Mouse (Mus musculus) liver, embryonic 15.5 days (tissue): Measurements from ENCODE around the gene 1700113H08Rik. TPM values are rescaled to one million over a fixed set of nuclear protein-coding genes. Genes with fewer than 3 reads are reported as not detected.

Experiments used
- ATAC-seq: fragments of 200-750 bp; cut with Nextera tagmentation; 2 replicates; pipeline ENCODE4 v1.8.0; 2017; ENCODE audit warnings: moderate number of reproducible peaks, mild to moderate bottlenecking, moderate library complexity; ENCODE audit not compliant: insufficient read depth
- H3K27ac ChIP-seq: fragments of 300-500 bp; sonication (generic); replicated peaks from 2 replicates; pipeline ENCODE4 v1.5.1; 2015; ENCODE audit warnings: mild to moderate bottlenecking, inconsistent platforms
- H3K27me3 ChIP-seq: fragments of 300-500 bp; sonication (generic); 2 replicates; pipeline ENCODE4 v1.6.1; 2015; ENCODE audit warnings: mild to moderate bottlenecking, inconsistent platforms
- H3K36me3 ChIP-seq: fragments of 300-500 bp; sonication (generic); replicated peaks from 2 replicates; pipeline ENCODE4 v1.6.1; 2015; ENCODE audit warnings: moderate library complexity, mild to moderate bottlenecking, inconsistent platforms
- H3K4me1 ChIP-seq: fragments of 300-500 bp; sonication (generic); replicated peaks from 2 replicates; pipeline ENCODE4 v1.6.1; 2015; ENCODE audit warnings: inconsistent platforms
- H3K4me2 ChIP-seq: fragments of 300-500 bp; sonication (generic); 2 replicates; pipeline ENCODE4 v1.6.1; 2015; ENCODE audit warnings: moderate library complexity, mild to moderate bottlenecking, inconsistent platforms
- H3K4me3 ChIP-seq: fragments of 300-500 bp; sonication (generic); replicated peaks from 2 replicates; pipeline ENCODE4 v1.5.1; 2015; ENCODE audit warnings: mild to moderate bottlenecking, inconsistent platforms
- H3K9ac ChIP-seq: fragments of 300-500 bp; sonication (generic); 2 replicates; pipeline ENCODE4 v1.6.1; 2015; ENCODE audit warnings: moderate library complexity, mild to moderate bottlenecking, inconsistent platforms
- H3K9me3 ChIP-seq: fragments of 300-500 bp; sonication (generic); replicated peaks from 2 replicates; pipeline ENCODE4 v1.6.1; 2016; ENCODE audit warnings: inconsistent platforms
- WGBS: fragments of 180-500 bp; shearing (Covaris S2); methylation state at CpG from one replicate; pipeline ENCODE4 v1.1.7; 2015; ENCODE audit warnings: mixed read lengths; ENCODE audit not compliant: insufficient replicate concordance; 5-methylcytosine and 5-hydroxymethylcytosine counted together
- polyA plus RNA-seq: library from polyadenylated mRNA; unstranded; fragments of >200 nt; fragmentation: Nextera tagmentation; extraction: Ambion mirVana; gene quantifications from 2 replicates; pipeline ENCODE4 v1.2.1, GENCODE M21; 2015

Gene 1700113H08Rik
- polyA plus RNA-seq, 1 experiment from 2014 or later, result not detected

GRCm38 (mm10) chr10:87036271-87036703, 21.6 kb upstream of the 1700113H08Rik start:
- no peak for ATAC-seq
- Histone ChIP-seq H3K4me1 (no peaks in the 10 kb centered on the region), H3K27ac (no peak overlapping the region), H3K9me3 (no peaks in the 10 kb centered on the region), H3K27me3 (no peaks in the 10 kb centered on the region), H3K4me2 (no peak overlapping the region), H3K9ac (no peak overlapping the region), H3K4me3 (no peak overlapping the region), H3K36me3 (no peaks in the 10 kb centered on the region)
- 79% methylated on average over 14 of the region's 14 CpGs for WGBS

GRCm38 (mm10) chr10:87037062-87037461, 20.8 kb upstream of the 1700113H08Rik start:
- ATAC-seq, result no peak
- H3K9ac ChIP-seq, result no peak overlapping the region
- no peak overlapping the region for H3K4me2 ChIP-seq
- no peaks in the 10 kb centered on the region for H3K9me3 ChIP-seq
- 31% methylated on average over 5 of the region's 5 CpGs for whole genome bisulfite sequencing
- H3K36me3 ChIP-seq, result no peaks in the 10 kb centered on the region
- no peak overlapping the region for H3K27ac ChIP-seq
- no peak overlapping the region for H3K4me3 ChIP-seq
- H3K27me3 ChIP-seq, result no peaks in the 10 kb centered on the region
- no peaks in the 10 kb centered on the region for H3K4me1 ChIP-seq

GRCm38 (mm10) chr10:87039340-87039739, 18.5 kb upstream of the 1700113H08Rik start:
- Histone ChIP-seq H3K9ac (no peak overlapping the region), H3K4me2 (no peak overlapping the region), H3K4me1 (no peaks in the 10 kb centered on the region), H3K27ac (no peak overlapping the region), H3K36me3 (no peaks in the 10 kb centered on the region), H3K27me3 (no peaks in the 10 kb centered on the region), H3K4me3 (no peak overlapping the region), H3K9me3 (no peaks in the 10 kb centered on the region)
- ATAC-seq, result no peak
- 45% methylated on average over 6 of the region's 6 CpGs for WGBS

GRCm38 (mm10) chr10:87039800-87040199, 18.0 kb upstream of the 1700113H08Rik start:
- 37% methylated on average over 3 of the region's 3 CpGs for WGBS
- no peaks in the 10 kb centered on the region for H3K4me1 ChIP-seq
- H3K36me3 ChIP-seq, result no peaks in the 10 kb centered on the region
- no peak overlapping the region for H3K9ac ChIP-seq
- no peak overlapping the region for H3K4me3 ChIP-seq
- H3K9me3 ChIP-seq, result no peaks in the 10 kb centered on the region
- no peak overlapping the region for H3K4me2 ChIP-seq
- no peaks in the 10 kb centered on the region for H3K27me3 ChIP-seq
- no peak for ATAC-seq
- no peak overlapping the region for H3K27ac ChIP-seq

- no peak for ATAC-seq
- no peaks in the 10 kb centered on the region for H3K27me3 ChIP-seq
- 71% methylated on average over 7 of the region's 7 CpGs for WGBS
- H3K36me3 ChIP-seq, result no peaks in the 10 kb centered on the region
- no peak overlapping the region for H3K4me3 ChIP-seq
- H3K4me1 ChIP-seq, result no peaks in the 10 kb centered on the region
- no peaks in the 10 kb centered on the region for H3K9me3 ChIP-seq
- H3K4me2 ChIP-seq, result no peak overlapping the region
- no peak overlapping the region for H3K27ac ChIP-seq
- H3K9ac ChIP-seq, result no peak overlapping the region
Observed at GRCm38 (mm10) chr10:87041265-87041664, 16.6 kb upstream of the 1700113H08Rik start.

GRCm38 (mm10) chr10:87045273-87045672, 12.6 kb upstream of the 1700113H08Rik start:
- Histone ChIP-seq H3K4me2 (no peak overlapping the region), H3K27ac (no peak overlapping the region), H3K4me1 (no peaks in the 10 kb centered on the region), H3K27me3 (no peaks in the 10 kb centered on the region), H3K36me3 (no peaks in the 10 kb centered on the region), H3K9ac (no peak overlapping the region), H3K9me3 (no peaks in the 10 kb centered on the region), H3K4me3 (no peak overlapping the region)
- no peak for ATAC-seq
- 27% methylated on average over 3 of the region's 3 CpGs for WGBS

GRCm38 (mm10) chr10:87046469-87046868, 11.4 kb upstream of the 1700113H08Rik start:
- WGBS, result 39% methylated on average over 6 of the region's 6 CpGs
- ATAC-seq, result no peak

GRCm38 (mm10) chr10:87046931-87047468, 10.8 kb upstream of the 1700113H08Rik start:
- no peak overlapping the region for H3K9ac ChIP-seq
- 73% methylated on average over 10 of the region's 10 CpGs for WGBS
- H3K9me3 ChIP-seq, result no peaks in the 10 kb centered on the region
- no peaks in the 10 kb centered on the region for H3K36me3 ChIP-seq
- no peak overlapping the region for H3K27ac ChIP-seq
- ATAC-seq, result no peak
- H3K27me3 ChIP-seq, result no peaks in the 10 kb centered on the region
- H3K4me3 ChIP-seq, result no peak overlapping the region
- no peaks in the 10 kb centered on the region for H3K4me1 ChIP-seq
- no peak overlapping the region for H3K4me2 ChIP-seq

More at GRCm38 (mm10) chr10:87046469-87046868, 11.4 kb upstream of the 1700113H08Rik start:
- Histone ChIP-seq H3K9me3 (no peaks in the 10 kb centered on the region), H3K27me3 (no peaks in the 10 kb centered on the region), H3K9ac (no peak overlapping the region), H3K36me3 (no peaks in the 10 kb centered on the region), H3K4me1 (no peaks in the 10 kb centered on the region), H3K4me3 (no peak overlapping the region), H3K4me2 (no peak overlapping the region), H3K27ac (no peak overlapping the region)

- H3K27me3 ChIP-seq, result no peaks in the 10 kb centered on the region
- no peak overlapping the region for H3K4me2 ChIP-seq
- H3K4me1 ChIP-seq, result no peaks in the 10 kb centered on the region
- H3K9ac ChIP-seq, result no peak overlapping the region
- no peak for ATAC-seq
- no peaks in the 10 kb centered on the region for H3K36me3 ChIP-seq
- WGBS, result 49% methylated on average over 3 of the region's 3 CpGs
- H3K27ac ChIP-seq, result no peak overlapping the region
- H3K4me3 ChIP-seq, result no peak overlapping the region
- H3K9me3 ChIP-seq, result no peaks in the 10 kb centered on the region
Observed at GRCm38 (mm10) chr10:87049179-87049578, 8.7 kb upstream of the 1700113H08Rik start.

GRCm38 (mm10) chr10:87051714-87052113, 6.1 kb upstream of the 1700113H08Rik start:
- Histone ChIP-seq H3K9me3 (no peaks in the 10 kb centered on the region), H3K27me3 (no peaks in the 10 kb centered on the region), H3K4me1 (no peaks in the 10 kb centered on the region), H3K36me3 (no peaks in the 10 kb centered on the region), H3K9ac (no peak overlapping the region), H3K4me3 (no peak overlapping the region), H3K27ac (no peak overlapping the region), H3K4me2 (no peak overlapping the region)
- ATAC-seq, result peak; percentile 92
- WGBS, result 39% methylated on average over 4 of the region's 4 CpGs

GRCm38 (mm10) chr10:87058251-87058925, 543 bp downstream of the 1700113H08Rik start:
- H3K9me3 ChIP-seq, result no peaks in the 10 kb centered on the region
- no peak overlapping the region for H3K9ac ChIP-seq
- under 1% methylated on average over 34 of the region's 34 CpGs for WGBS
- no peaks in the 10 kb centered on the region for H3K36me3 ChIP-seq
- no peak; the same call in 1 of the 2 replicates for ATAC-seq
- peak overlapping the region; percentile 59 for H3K4me2 ChIP-seq
- H3K27ac ChIP-seq, result no peak overlapping the region
- H3K4me1 ChIP-seq, result 0 out of 2 replicates have a peak, but pooled peaks cover 6% of the 10 kb centered on the region
- H3K27me3 ChIP-seq, result peaks cover 9% of the 10 kb centered on the region
- peak overlapping the region; percentile 42 for H3K4me3 ChIP-seq
